Mouse (Mus musculus) right cerebral cortex, postnatal 4 days (tissue): ENCODE results near the gene Olfr1279.
"Not testable (repeated sequence)": the region's sequence is repeated elsewhere in the genome, so short reads cannot be mapped to it uniquely, and the experiment has no call there.

Experiments
- DNase-seq: peaks from one replicate; pipeline ENCODE4 v3.0.0-alpha.2; 2022

Gene Olfr1279

GRCm38 (mm10) chr2:111300374-111300773, at the start of gene Olfr1279:
Olfr1279 (plus strand) TSS chr2:111300635.
- DNase-seq = no peak

- no peak for DNase-seq
Measured at GRCm38 (mm10) chr2:111254216-111254615, 46.2 kb upstream of the Olfr1279 start, which contains the start of gene Olfr1276. Olfr1276 (plus strand) TSS chr2:111254516.

- DNase-seq = no peak
Measured at GRCm38 (mm10) chr2:111274006-111274405, 26.4 kb upstream of the Olfr1279 start, which contains the start of gene Olfr1277. Olfr1277 (minus strand) TSS chr2:111274106.

GRCm38 (mm10) chr2:111289836-111290235, 10.6 kb upstream of the Olfr1279 start, which contains the start of gene Olfr1278:
Olfr1278 (plus strand) TSS chr2:111290136.
- DNase-seq = no peak

- no peak for DNase-seq
Measured at GRCm38 (mm10) chr2:111298541-111298940, 1.9 kb upstream of the Olfr1279 start.

GRCm38 (mm10) chr2:111313717-111314116, 13.3 kb downstream of the Olfr1279 start, which contains the start of gene Olfr1280:
Olfr1280 (plus strand) TSS chr2:111314017.
- DNase-seq = no peak

GRCm38 (mm10) chr2:111326220-111326619, 25.8 kb downstream of the Olfr1279 start, which contains the start of gene Olfr1281:
Olfr1281 (plus strand) TSS chr2:111326520.
- no peak for DNase-seq

GRCm38 (mm10) chr2:111333721-111334120, 33.3 kb downstream of the Olfr1279 start:
- DNase-seq = not testable (repeated sequence)

- no peak for DNase-seq
Measured at GRCm38 (mm10) chr2:111335976-111336375, 35.5 kb downstream of the Olfr1279 start, which contains the start of gene Olfr1282. Olfr1282 (minus strand) TSS chr2:111336076.
